Mouse (Mus musculus) liver, adult (tissue): ENCODE measurements at regions not wholly inside any gene's neighbourhood (a gene's known extent, or its start where the extent isn't known, plus 50 kb on each side); places are given as distances from the start of the nearest gene placed in this dataset.

ENCODE experiments used
- GATA4 ChIP-seq: IDR thresholded peaks from 2 replicates; pipeline ENCODE4 v1.6.1; 2014; ENCODE audit warnings: mild to moderate bottlenecking, low read length; ENCODE audit not compliant: insufficient replicate concordance

GRCm38 (mm10) chr4:82234443-82234842 is 471.1 kb downstream of the Nfib start:
- TF ChIP-seq GATA4 = no peak

- no peak for TF ChIP-seq GATA4
Observed at GRCm38 (mm10) chr4:82226197-82227119, 479.1 kb downstream of the Nfib start.

- no peak for TF ChIP-seq GATA4
Observed at GRCm38 (mm10) chr4:82220724-82221123, 484.8 kb downstream of the Nfib start.

- no peak for TF ChIP-seq GATA4
Observed at GRCm38 (mm10) chr4:82220120-82220714, 485.3 kb downstream of the Nfib start.

GRCm38 (mm10) chr4:82218616-82219015 is 486.9 kb downstream of the Nfib start:
- TF ChIP-seq GATA4 = no peak

- no peak for TF ChIP-seq GATA4
Observed at GRCm38 (mm10) chr4:82207031-82207430, 498.5 kb downstream of the Nfib start.

- TF ChIP-seq GATA4 = no peak
Observed at GRCm38 (mm10) chr4:82200306-82200705, 505.2 kb downstream of the Nfib start.

GRCm38 (mm10) chr4:82199118-82199517 is 506.4 kb downstream of the Nfib start:
- TF ChIP-seq GATA4 = no peak

GRCm38 (mm10) chr4:82197611-82198010 is 507.9 kb downstream of the Nfib start:
- TF ChIP-seq GATA4 = no peak

GRCm38 (mm10) chr4:82196024-82196647 is 509.4 kb downstream of the Nfib start:
- TF ChIP-seq GATA4 = no peak

GRCm38 (mm10) chr4:82193905-82194304 is 511.6 kb downstream of the Nfib start:
- 0 out of 2 replicates have a peak, but pooled peaks have one; percentile 30 for TF ChIP-seq GATA4

GRCm38 (mm10) chr4:82186892-82187291 is 518.7 kb downstream of the Nfib start:
- no peak for TF ChIP-seq GATA4

GRCm38 (mm10) chr4:82183974-82184373 is 521.6 kb downstream of the Nfib start:
- no peak for TF ChIP-seq GATA4

- TF ChIP-seq GATA4 = no peak
Observed at GRCm38 (mm10) chr4:82178112-82178511, 527.4 kb downstream of the Nfib start.

- no peak for TF ChIP-seq GATA4
Observed at GRCm38 (mm10) chr4:82176723-82177122, 528.8 kb downstream of the Nfib start.
